Mouse (Mus musculus): ENCODE results near the gene Camkv. TPM values are rescaled to one million over a fixed set of nuclear protein-coding genes. Genes with fewer than 3 reads are reported as not detected.

Gene Camkv
- polyA plus RNA-seq, 1 experiment = 0.06 TPM

- H3K4me2 ChIP-seq (ENCODE audit: low read depth) = peak within 1 kb of the TSS; percentile 83
- H3K4me3 ChIP-seq = peak within 1 kb of the TSS; percentile 26
- no peaks in the 10 kb centered on the region for H3K36me3 ChIP-seq (ENCODE audit: control insufficient read depth, insufficient read depth)
- peak within 1 kb of the TSS; percentile 9 for H3ac ChIP-seq (ENCODE audit: control insufficient read depth, insufficient read length)
- no peaks in the 10 kb centered on the region for H3K79me2 ChIP-seq (ENCODE audit: control insufficient read depth, insufficient read depth)
- no peaks in the 10 kb centered on the region for H3K27me3 ChIP-seq (ENCODE audit: control insufficient read depth, insufficient read depth, insufficient read length)
- TF ChIP-seq POLR2A (IDR thresholded peaks at IDR 0.05; ENCODE audit: insufficient read length, low read depth) (peak; percentile 61), MAX (IDR thresholded peaks at IDR 0.05; ENCODE audit: low read depth) (no peak)
Observed at GRCm38 (mm10) chr9:107985131-107986119, 50.0 kb downstream of the Camkv start, which contains the start of gene Inka1. Gene Inka1, minus strand, starts transcription at chr9:107985879.

- H3K27me3 ChIP-seq (ENCODE audit: control insufficient read depth, insufficient read depth, insufficient read length) = no peaks in the 10 kb centered on the region
- no peaks in the 10 kb centered on the region for H3K79me2 ChIP-seq (ENCODE audit: control insufficient read depth, insufficient read depth)
- H3K4me2 ChIP-seq (ENCODE audit: low read depth) = peak overlapping the region; percentile 83
- no peak overlapping the region for H3ac ChIP-seq (ENCODE audit: control insufficient read depth, insufficient read length)
- H3K36me3 ChIP-seq (ENCODE audit: control insufficient read depth, insufficient read depth) = no peaks in the 10 kb centered on the region
- TF ChIP-seq SRF (IDR thresholded peaks at IDR 0.05; ENCODE audit: control insufficient read depth, insufficient read length, low read depth) (no peak), TCF3 (IDR thresholded peaks at IDR 0.05; ENCODE audit: insufficient read length, low read depth) (no peak), TCF12 (IDR thresholded peaks at IDR 0.05; ENCODE audit: insufficient read depth, poor library complexity, severe bottlenecking) (no peak), E2F4 (IDR thresholded peaks at IDR 0.05; ENCODE audit: insufficient read depth) (no peak), POLR2A (IDR thresholded peaks at IDR 0.05; ENCODE audit: insufficient read length, low read depth) (no peak), MYOG (IDR thresholded peaks at IDR 0.05; ENCODE audit: control insufficient read depth in 1 of 3, insufficient read depth in 1 of 3, insufficient read length in 2 of 3, low read depth in 2 of 3) (no peak), MAX (IDR thresholded peaks at IDR 0.05; ENCODE audit: low read depth) (no peak), CEBPB (IDR thresholded peaks at IDR 0.05; ENCODE audit: insufficient read depth, poor library complexity, severe bottlenecking) (no peak), MYOD1 (IDR thresholded peaks at IDR 0.05; ENCODE audit: control insufficient read depth in 1 of 3, insufficient read length in 2 of 3, low read depth in 2 of 3) (no peak)
- peak overlapping the region; percentile 26 for H3K4me3 ChIP-seq
Observed at GRCm38 (mm10) chr9:107986376-107986775, 50.9 kb downstream of the Camkv start.

GRCm38 (mm10) chr9:107987950-107988349, 52.5 kb downstream of the Camkv start:
- no peak overlapping the region for H3K4me2 ChIP-seq (ENCODE audit: low read depth)
- H3K36me3 ChIP-seq (ENCODE audit: control insufficient read depth, insufficient read depth) = no peaks in the 10 kb centered on the region
- peaks cover 4% of the 10 kb centered on the region for H3K27me3 ChIP-seq (ENCODE audit: control insufficient read depth, insufficient read depth, insufficient read length)
- TF ChIP-seq USF1 (IDR thresholded peaks at IDR 0.05; ENCODE audit: low read depth) = no peak
- TF ChIP-seq POLR2A (IDR thresholded peaks at IDR 0.05; ENCODE audit: insufficient read length, low read depth) = no peak
- no peak for TF ChIP-seq E2F4 (IDR thresholded peaks at IDR 0.05; ENCODE audit: insufficient read depth)
- TF ChIP-seq MAX (IDR thresholded peaks at IDR 0.05; ENCODE audit: low read depth) = no peak
- no peak for TF ChIP-seq POLR2AphosphoS2 (IDR thresholded peaks at IDR 0.05; ENCODE audit: insufficient read length, low read depth)
- TF ChIP-seq CEBPB (IDR thresholded peaks at IDR 0.05; ENCODE audit: insufficient read depth, poor library complexity, severe bottlenecking) = no peak
- TF ChIP-seq REST (IDR thresholded peaks at IDR 0.05; ENCODE audit: insufficient read depth, insufficient read length) = no peak
- TF ChIP-seq MYOG (IDR thresholded peaks at IDR 0.05; ENCODE audit: control insufficient read depth in 1 of 3, insufficient read depth in 1 of 3, insufficient read length in 2 of 3, low read depth in 2 of 3) = no peak
- TF ChIP-seq MYOD1 (IDR thresholded peaks at IDR 0.05; ENCODE audit: control insufficient read depth in 1 of 3, insufficient read length in 2 of 3, low read depth in 2 of 3) = no peak
- TF ChIP-seq TCF3 (IDR thresholded peaks at IDR 0.05; ENCODE audit: insufficient read length, low read depth) = no peak
- TF ChIP-seq SRF (IDR thresholded peaks at IDR 0.05; ENCODE audit: control insufficient read depth, insufficient read length, low read depth) = no peak
- no peak for TF ChIP-seq TCF12 (IDR thresholded peaks at IDR 0.05; ENCODE audit: insufficient read depth, poor library complexity, severe bottlenecking)
- H3ac ChIP-seq (ENCODE audit: control insufficient read depth, insufficient read length) = no peak overlapping the region
- no peak overlapping the region for H3K4me3 ChIP-seq
- H3K79me2 ChIP-seq (ENCODE audit: control insufficient read depth, insufficient read depth) = no peaks in the 10 kb centered on the region

- TF ChIP-seq TCF3 (IDR thresholded peaks at IDR 0.05; ENCODE audit: insufficient read length, low read depth) (no peak), TCF12 (IDR thresholded peaks at IDR 0.05; ENCODE audit: insufficient read depth, poor library complexity, severe bottlenecking) (no peak), USF1 (IDR thresholded peaks at IDR 0.05; ENCODE audit: low read depth) (no peak), MAX (IDR thresholded peaks at IDR 0.05; ENCODE audit: low read depth) (no peak), POLR2A (IDR thresholded peaks at IDR 0.05; ENCODE audit: insufficient read length, low read depth) (no peak), CEBPB (IDR thresholded peaks at IDR 0.05; ENCODE audit: insufficient read depth, poor library complexity, severe bottlenecking) (no peak), MYOG (IDR thresholded peaks at IDR 0.05; ENCODE audit: control insufficient read depth in 1 of 3, insufficient read depth in 1 of 3, insufficient read length in 2 of 3, low read depth in 2 of 3) (no peak), SRF (IDR thresholded peaks at IDR 0.05; ENCODE audit: control insufficient read depth, insufficient read length, low read depth) (no peak), E2F4 (IDR thresholded peaks at IDR 0.05; ENCODE audit: insufficient read depth) (no peak)
- H3K27me3 ChIP-seq (ENCODE audit: control insufficient read depth, insufficient read depth, insufficient read length) = peaks cover 14% of the 10 kb centered on the region
- no peak within 1 kb of the TSS for H3ac ChIP-seq (ENCODE audit: control insufficient read depth, insufficient read length)
- no peak within 1 kb of the TSS for H3K4me2 ChIP-seq (ENCODE audit: low read depth)
- H3K4me3 ChIP-seq = no peak within 1 kb of the TSS
- H3K79me2 ChIP-seq (ENCODE audit: control insufficient read depth, insufficient read depth) = no peaks in the 10 kb centered on the region
- H3K36me3 ChIP-seq (ENCODE audit: control insufficient read depth, insufficient read depth) = no peaks in the 10 kb centered on the region
Observed at GRCm38 (mm10) chr9:107992197-107992596, 56.7 kb downstream of the Camkv start, which contains the start of gene Cdhr4. Gene Cdhr4, plus strand, starts transcription at chr9:107992497.

All from myocyte (in vitro differentiated cells).